Mouse (Mus musculus) urinary bladder, postnatal 4 days (tissue): ENCODE data around the gene Bdnf.

ENCODE experiments used
- DNase-seq, 2 experiments: peaks; one replicate each; pipeline ENCODE4 v3.0.0; 2021 to 2022; ENCODE audit warnings: low spot score in 2 of 2

Gene Bdnf

DNA sequence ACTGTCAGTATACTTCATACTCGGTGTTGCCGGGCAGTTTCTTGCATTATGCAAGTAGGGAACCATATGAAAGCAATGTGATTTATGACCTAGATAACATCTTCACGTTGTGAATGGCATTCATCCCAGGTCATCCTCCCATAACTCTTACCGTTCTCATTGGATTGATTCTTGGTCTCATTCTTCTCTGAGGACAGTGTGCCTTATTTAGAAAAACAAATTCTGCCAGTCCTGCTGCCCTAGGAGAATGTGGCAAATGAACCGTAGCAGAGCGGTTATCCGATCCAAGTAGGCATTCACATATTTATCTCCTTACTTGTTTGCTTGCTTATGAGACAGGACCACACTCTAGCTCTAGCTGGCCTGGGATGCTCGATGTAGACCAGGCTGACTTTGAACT, 32.0 kb downstream of the Bdnf start:
- no peak for DNase-seq

DNA sequence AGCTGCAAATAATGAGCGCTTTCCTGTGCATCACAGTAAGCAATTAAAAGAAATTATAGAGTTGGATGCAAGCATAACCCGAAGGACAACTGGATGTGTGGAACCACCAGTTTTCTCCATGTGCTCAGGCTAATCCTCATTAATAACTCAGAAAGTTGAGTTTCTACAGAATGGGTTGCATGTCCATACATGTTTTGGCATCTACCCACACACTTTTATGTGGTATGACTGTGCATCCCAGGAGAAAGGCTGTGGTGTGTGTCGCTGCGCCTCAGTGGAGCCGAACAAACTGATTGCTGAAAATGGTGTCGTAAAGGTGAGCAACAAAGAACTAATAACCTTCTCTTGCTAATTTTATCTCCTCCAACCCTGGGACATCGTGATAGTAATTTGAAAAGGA, 34.8 kb downstream of the Bdnf start:
- DNase-seq: no peak

DNA sequence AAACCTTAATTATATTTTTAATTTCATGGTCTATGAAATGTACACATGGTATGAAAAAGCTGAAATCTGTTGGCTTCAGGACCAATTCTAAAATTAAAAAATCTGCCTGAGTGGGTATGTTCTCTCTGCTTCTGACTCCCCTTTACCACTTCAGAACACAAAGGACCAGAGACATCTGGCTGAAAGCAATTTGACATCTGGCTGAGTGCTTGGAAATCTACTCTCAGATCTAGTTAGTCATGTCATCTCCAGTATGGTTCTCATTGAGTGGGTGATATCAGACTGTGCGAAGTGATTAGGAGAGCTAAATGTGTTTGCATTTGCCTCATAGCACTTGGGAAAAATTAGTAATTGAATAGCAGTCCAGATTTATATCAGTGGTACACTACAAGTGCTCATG, 36.5 kb downstream of the Bdnf start:
- DNase-seq: no peak

DNA sequence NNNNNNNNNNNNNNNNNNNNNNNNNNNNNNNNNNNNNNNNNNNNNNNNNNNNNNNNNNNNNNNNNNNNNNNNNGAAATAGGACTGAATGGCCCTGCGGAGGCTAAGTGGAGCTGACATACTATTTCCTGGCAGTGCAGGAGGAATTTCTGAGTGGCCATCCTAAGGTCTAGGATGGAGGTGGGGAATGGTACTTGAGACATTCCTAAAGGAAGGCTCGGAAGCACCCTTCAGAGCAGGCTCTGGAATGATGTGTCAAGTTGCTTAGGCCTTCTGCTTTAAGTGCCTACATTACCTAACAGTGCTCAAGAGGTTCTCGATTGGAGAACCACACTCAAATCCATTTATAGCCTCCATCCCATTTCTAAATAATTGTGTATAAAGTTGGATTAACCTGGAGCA, 50.8 kb downstream of the Bdnf start:
- no peak for DNase-seq

DNA sequence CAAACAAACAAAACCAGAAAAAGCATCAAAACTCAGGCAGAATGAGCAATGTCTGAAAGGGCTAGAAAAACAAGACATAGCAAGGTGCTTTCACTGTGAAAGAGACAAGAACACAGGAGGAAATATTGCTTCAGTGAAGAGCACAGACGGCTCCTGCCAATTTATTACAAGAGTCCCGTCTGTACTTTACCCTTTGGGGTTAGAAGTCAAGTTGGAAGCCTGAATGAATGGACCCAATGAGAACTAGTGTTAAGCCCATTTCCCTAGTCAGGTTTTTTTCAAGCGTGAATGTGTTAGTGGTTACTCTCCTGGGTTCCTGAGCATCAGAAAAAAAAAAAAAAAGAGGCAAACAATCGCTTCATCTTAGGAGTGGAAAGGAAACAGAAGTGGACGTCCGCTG, 51.3 kb downstream of the Bdnf start:
- DNase-seq: no peak

DNA sequence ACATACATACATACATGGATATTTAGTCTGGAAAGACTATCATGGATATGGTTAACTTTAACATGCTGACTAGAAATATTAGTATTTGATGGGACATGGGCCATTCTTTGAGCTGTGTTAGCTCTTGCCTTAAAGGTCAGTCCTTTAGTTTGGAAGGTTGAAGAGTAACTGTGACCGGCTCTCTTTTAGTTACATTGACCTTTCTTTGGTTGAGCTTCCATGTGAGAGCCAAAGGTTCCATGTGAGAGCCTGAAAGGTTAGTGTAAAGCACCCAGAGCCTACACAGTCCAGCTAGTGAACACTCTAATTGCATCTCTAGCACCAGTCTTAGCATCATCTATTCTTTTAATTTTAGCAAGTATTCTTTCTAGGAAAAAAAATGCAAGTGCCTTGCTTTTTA, 54.7 kb downstream of the Bdnf start:
- DNase-seq: no peak

DNA sequence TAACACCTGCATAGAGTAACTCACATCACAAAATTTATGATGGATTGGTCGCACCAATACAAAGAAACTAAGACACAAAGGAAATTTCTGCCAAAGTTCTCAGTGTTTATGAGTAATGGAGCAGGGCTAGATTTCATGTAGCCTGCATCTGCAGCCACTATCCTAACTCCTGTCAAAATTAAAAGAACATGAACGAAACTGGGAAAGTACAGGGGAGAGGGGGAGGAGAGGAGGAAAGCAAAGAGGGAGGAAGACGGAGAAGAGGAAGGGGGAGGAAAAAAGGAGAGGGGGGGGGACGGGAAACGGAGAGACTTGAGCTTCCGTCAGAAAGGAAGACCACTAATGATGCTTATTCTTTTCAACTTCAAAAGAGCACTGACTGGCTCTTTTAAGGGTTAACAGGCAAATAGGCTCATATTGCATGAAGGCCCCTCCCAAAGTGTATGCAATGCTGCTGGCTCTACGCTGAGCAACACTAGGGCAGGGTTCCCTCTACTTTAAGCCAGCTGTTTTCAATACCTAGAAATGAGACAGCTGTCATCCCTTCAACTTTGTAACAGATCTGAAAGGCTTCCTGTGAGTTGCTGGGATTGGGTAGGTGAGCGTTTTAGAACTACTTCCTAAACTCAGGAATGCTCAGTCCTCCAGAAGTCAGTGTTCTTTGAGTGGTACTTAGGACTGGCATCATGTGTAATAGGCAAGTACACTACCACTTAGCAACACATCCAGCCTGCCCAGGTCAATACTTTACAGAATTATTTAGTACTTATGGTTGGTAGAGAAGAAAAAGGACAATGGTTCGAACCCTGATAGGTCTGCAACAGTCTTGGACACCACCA, 58.9 kb downstream of the Bdnf start:
- no peak for DNase-seq

DNA sequence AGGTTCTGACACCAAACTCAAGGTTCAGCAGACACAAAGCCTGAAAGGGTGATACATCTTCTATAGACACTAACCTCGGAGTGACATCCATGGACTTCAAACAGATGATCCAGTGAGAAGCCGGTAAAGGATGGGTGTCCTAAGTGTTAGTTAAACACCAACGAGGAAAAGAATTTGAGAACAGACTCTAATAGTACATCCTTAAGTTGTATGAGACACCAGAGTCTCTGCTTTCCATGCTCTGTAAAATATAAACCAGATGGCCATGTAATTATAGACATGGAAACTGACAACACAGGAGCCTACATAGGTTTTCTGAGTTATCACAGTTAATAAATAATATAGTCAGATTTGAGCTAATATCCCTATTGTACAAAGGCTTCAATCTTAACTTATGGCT, 59.7 kb downstream of the Bdnf start:
- no peak for DNase-seq

DNA sequence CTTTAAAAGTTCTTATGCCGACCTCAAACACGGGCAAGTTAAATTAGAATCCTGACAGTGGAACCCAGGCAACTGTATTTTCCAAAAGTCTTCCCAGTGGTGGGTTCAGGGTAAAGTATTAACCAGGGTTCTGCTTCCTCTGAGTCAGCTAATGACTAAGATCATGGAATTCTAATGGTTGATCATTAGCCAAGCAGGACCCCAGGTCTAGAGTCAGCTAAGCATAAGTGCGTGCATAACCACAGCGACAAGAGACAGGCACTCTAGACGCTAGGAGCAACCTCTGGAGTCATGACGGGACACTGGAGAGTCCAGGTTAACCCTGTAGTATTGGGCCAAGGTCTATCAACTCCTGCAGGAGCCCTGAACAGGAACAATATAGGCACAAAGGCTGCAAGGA, 60.2 kb downstream of the Bdnf start:
- DNase-seq: no peak

DNA sequence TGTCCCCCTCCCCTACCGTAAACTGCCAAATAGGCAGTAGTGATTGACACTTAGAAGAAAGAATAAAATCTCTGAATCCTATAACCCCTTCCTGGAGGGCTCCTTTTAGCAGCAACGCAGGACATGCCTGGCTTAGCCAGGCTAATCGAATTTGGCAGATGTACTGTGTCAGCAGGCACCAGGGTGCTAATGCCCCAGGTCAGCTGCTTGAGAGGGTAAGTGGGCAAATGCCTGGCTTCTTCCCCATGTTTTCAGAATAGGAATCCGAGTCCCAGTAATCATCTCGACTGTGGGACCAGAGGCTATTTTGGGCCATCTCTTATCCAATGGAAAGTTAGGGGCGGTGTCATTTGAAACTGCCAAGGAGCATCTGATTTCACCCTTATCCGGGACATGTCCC, 60.8 kb downstream of the Bdnf start:
- DNase-seq: no peak

DNA sequence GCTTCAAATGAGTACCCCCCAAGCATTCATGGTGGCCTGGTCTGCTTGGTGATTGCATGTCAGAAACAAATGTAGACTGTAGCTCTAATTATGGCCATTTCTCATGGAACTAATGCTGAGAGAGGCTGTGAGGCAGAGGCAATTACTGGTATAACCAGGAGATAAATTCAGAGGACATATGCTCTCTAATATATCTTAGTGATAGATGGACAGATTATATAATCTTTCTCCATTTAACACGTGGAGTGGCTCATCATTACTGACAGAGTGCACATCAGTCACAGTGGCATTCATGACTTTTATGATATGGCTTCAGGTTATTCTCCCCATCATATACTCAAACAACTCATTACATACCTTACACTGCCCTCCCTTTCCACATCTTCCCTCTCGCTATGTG, 61.8 kb downstream of the Bdnf start:
- no peak for DNase-seq

DNA sequence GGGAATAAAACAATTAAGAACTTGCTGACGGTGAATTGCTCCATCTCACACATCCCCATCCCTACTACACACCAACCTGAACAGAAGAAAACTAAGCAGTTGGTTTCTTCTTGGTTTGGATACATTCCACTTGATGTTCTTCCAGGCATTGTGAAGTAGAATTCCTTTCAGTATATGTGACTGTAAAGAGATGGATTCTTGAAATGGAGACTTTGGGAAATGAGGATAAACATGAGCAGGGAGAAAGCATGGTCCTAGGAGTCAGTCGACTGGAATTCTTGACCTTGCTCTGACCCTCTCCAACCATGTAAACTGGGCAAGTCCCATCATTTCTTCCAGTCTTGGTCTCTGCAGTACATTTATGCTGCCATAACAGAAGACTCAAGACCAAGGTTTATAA, 63.8 kb downstream of the Bdnf start:
- DNase-seq: no peak

DNA sequence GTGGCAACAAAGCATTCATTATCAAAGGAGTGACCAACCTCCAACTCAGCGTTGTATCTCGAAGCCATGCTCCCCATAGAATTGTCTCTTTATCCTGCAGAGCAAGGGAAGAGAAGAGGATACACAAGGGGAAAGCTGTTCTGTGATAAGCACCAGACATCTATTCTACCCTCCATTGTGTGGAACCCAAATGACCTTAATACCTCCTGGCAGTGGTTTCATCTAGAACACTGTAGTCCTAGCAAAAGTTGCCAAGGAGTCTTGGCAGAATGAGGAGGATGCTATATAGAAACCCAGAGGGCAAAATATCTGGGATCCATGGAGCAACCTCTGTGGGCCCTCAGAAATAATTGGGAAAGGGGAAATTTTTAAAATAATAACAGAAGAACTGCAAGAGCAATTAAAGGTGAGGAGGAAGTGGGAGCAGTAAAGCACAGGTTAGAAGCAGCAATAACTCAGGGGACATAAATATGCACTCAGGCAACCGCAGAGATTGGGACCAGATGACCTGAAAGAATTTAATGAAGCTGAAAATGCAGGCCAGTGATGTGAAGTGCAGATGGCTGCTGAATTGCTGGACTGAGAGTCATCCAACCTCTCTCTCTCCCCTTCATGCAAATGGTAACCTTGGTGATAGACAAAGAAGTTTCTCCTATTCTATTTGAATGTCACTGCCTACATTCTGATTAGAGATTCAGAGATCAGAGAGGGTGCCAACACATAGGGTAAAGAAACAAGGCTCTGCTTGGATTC, 68.9 kb downstream of the Bdnf start:
- DNase-seq: no peak

DNA sequence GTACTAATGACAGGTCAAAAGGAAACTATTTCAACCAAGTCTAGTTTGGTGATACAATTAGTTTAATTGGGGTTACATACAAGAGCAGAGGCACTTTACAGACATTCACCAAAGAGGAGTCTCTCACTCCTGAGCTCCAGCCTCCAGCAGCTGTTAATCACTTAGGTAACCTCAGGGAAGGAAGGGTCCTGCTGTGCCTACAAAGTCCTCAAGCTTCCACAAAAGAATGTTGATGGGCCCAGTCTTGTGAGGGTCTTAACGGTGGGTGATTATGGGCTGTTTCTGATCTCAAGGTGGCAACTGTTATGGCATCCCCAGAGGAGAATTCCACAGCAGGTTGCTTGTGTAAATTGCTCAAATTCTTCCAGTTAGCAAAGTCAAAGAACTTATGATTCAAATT, 71.7 kb downstream of the Bdnf start:
- DNase-seq: no peak

DNA sequence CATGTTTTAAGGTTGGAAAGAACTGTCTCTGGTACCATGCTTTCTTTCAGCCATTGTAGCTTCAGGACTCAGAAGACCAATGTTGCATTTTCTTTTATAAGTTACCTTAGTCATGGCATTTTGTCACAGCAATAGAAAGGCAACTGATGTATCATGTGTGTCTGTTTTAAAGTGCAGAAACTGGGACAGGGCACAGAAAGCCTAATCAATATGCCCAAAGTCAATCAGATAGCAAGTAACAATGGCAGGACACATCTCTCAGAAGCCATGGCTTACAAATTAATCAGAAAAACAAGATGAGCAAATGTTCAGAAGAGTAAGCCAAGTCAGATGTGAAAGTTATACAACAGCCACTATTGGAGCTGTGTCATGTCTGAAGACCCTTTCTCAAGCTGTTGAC, 73.9 kb downstream of the Bdnf start:
- DNase-seq: no peak

DNA sequence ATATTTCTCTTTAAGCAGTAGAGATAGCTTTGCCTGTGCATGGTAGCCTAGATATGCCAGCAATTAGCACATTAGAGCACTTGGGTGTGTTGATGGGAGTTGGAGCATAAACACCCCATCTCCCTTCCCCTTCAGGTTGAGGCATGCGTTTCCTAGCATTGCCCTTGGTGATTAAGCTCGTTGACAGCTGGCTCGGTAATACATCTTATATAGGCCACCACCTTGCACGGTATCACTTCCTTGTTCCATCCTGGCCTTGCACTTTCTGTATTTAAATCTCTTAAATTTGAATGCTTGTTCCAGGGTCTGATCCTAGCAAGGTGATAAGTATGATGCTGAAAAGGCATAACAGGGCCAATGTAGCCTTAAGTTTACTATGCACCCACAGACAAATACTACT, 74.3 kb downstream of the Bdnf start:
- no peak for DNase-seq

DNA sequence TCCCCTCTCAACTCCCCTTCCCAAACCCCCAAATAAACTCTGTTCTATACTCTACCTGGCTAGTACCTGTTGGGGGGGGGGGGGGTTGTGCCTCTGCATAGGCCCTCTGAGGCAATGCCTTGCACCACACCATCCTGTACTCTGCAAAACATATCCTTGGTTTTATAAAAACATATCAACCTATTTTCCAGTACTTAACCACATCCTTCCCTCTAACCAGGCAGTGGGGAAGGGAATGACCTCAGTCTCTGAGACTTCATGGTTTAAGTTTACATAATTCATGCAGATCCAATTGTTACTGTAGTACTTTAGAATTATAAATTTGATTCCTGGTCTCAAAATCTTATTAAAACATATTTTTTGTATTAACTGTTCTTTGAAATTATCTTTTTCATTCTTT, 75.5 kb downstream of the Bdnf start:
- no peak for DNase-seq

DNA sequence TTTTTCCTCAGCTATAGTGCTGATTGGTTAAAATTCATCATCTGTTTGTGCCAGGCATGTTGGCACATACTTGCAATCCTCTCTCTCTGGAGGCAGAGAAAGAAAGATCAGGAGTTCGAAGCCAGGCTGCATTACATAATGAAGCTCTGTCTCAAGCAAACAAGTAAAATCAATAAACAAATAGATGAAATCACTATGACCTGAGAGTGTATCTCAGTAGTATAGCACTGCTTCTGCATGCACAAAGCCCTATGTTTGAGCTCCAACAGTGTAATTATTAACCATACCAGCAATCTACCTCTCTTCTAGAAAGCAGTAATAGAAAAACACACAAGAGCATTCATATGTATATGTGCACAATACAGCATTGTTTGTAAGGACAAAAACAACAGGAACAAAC, 76.0 kb downstream of the Bdnf start:
- DNase-seq: no peak

DNA sequence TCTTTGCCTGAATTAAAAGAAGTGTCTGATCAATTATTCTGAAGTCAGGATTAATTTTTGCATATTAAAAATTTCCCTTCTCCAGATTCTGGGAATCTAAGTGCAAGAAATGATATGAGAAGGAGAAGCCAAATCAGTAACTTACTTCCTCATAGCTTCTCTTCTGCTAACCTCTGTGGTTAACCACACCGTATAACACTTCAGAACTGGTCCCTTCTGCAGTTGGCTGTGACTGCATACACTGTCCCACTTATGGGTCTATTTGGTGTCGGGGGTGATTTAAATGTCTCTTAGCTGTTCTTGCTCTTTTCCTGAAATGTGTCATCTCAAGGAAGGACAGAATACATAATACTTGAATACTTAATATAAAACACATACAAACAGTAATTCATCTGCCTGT, 81.8 kb downstream of the Bdnf start:
- DNase-seq: no peak

DNA sequence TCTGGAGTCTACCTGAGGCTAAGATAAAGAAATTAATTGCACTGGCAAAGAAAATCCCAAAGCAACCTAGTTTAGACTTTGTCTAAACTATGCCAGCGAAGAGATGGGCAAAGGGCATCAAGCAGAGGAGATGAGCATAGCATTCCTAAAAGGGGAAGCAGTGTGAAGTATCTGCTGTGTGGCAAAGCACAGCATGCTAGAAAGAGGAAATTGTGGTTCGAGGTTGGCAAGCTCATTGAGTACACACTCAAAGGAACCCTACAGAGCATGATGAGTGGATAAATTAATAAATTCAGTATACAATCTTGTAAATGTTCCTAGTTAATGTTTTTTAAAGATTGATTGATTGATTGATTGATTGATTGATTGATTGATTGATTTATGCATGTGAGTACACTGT, 92.3 kb downstream of the Bdnf start:
- DNase-seq: no peak

DNA sequence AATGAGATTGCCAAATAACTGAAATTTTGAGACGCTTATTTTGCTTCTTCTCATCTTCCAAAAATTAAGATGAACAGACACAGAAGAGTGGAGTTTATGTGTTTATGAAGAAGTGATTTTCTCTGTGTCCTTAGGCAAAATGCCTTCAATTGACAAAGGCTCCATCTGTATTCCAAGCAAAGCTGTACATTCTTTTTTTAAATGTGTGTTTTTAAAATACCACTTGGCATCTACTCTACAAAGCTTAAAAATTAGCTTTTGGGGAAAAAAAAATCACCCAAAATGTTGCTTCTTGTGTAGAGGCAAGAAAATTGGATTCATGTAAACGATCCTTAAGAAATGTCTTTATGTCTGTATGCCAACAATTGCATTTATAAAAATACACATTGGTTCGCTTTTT, 94.3 kb downstream of the Bdnf start:
- no peak for DNase-seq

DNA sequence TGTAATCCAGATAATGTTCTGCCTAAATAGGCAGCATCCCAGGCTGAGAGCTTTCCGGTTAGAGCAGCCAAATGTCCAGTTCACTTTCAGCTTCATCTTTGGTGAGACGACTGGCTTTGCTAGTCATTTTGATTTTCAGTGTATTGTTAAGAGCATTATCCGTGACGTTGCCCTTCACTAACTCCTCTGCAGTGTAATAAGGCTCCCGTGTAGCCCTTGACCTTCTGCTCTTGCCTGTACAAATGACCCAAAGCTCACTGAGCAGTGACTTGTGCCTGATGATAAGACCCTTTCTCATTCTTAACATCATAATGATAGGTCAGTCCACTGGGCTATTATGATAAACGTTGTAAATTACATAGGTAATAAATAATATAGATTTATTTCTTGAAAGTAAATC, 101.9 kb downstream of the Bdnf start:
- no peak for DNase-seq
